Mouse (Mus musculus) bone marrow macrophage, adult 2 months (primary cell): ENCODE data around the gene Ube2d1.

Experiments used
- CTCF ChIP-seq: IDR thresholded peaks from 2 replicates; pipeline ENCODE4 v1.5.1; 2012; ENCODE audit warnings: low read depth, mild to moderate bottlenecking, low read length, moderate library complexity
- POLR2A ChIP-seq: IDR thresholded peaks from 2 replicates; pipeline ENCODE4 v1.6.1; 2012; ENCODE audit warnings: mild to moderate bottlenecking, low read depth, low read length, borderline replicate concordance

GRCm38 (mm10) chr10:71327386-71327785 is 42.3 kb upstream of the Ube2d1 start:
- TF ChIP-seq POLR2A (no peak), CTCF (no peak)
